Mouse (Mus musculus) intestine, embryonic 16.5 days (tissue): ENCODE measurements around the gene Alpk1. TPM values are rescaled to one million over a fixed set of nuclear protein-coding genes. Genes with fewer than 3 reads are reported as not detected.

ENCODE experiments used
- ATAC-seq: fragments of 200-750 bp; cut with Nextera tagmentation; 2 replicates; pipeline ENCODE4 v1.8.0; 2017; ENCODE audit warnings: moderate TSS enrichment, moderate library complexity
- H3K27ac ChIP-seq: fragments of 300-500 bp; sonication (generic); 2 replicates; pipeline ENCODE4 v1.5.1; 2014; ENCODE audit warnings: mild to moderate bottlenecking, low read length
- H3K27me3 ChIP-seq: fragments of 300-500 bp; sonication (generic); replicated peaks from 2 replicates; pipeline ENCODE4 v1.6.1; 2014; ENCODE audit warnings: low read length, control low read depth, mixed read lengths; ENCODE audit not compliant: control insufficient read depth, insufficient read depth
- H3K36me3 ChIP-seq: fragments of 300-500 bp; sonication (generic); 2 replicates; pipeline ENCODE4 v1.6.1; 2014; ENCODE audit warnings: low read length, control low read depth; ENCODE audit not compliant: control insufficient read depth, insufficient read depth
- H3K4me1 ChIP-seq: fragments of 300-500 bp; sonication (generic); 2 replicates; pipeline ENCODE4 v1.6.1; 2014; ENCODE audit warnings: low read length, control low read depth, mixed read lengths; ENCODE audit not compliant: control insufficient read depth, insufficient read depth
- H3K4me2 ChIP-seq: fragments of 300-500 bp; sonication (generic); 2 replicates; pipeline ENCODE4 v1.6.1; 2014; ENCODE audit warnings: low read depth, low read length, control low read depth
- H3K4me3 ChIP-seq: fragments of 300-500 bp; sonication (generic); 2 replicates; pipeline ENCODE4 v1.5.1; 2014; ENCODE audit warnings: mild to moderate bottlenecking, low read length
- H3K9ac ChIP-seq: fragments of 300-500 bp; sonication (generic); 2 replicates; pipeline ENCODE4 v1.6.1; 2014; ENCODE audit warnings: low read depth, low read length
- H3K9me3 ChIP-seq: fragments of 300-500 bp; sonication (generic); 2 replicates; pipeline ENCODE4 v1.6.1; 2016; ENCODE audit warnings: low read length, control low read depth; ENCODE audit not compliant: control insufficient read depth
- WGBS: fragments of 180-500 bp; shearing (Covaris S2); extraction: QIAGEN DNeasy Blood & Tissue Kit; methylation state at CpG from one replicate; pipeline ENCODE4 v1.1.7; 2014; 5-methylcytosine and 5-hydroxymethylcytosine counted together
- polyA plus RNA-seq: library from polyadenylated mRNA; unstranded; fragments of >200 nt; fragmentation: Nextera tagmentation; extraction: Ambion mirVana; gene quantifications from 2 replicates; pipeline ENCODE4 v1.2.1, GENCODE M21; 2015

Alpk1 gene
- polyA plus RNA-seq, 1 experiment from 2014 or later: 1.6 TPM

GRCm38 (mm10) chr3:127707089-127707485 is 73.2 kb downstream of the Alpk1 start:
- Histone ChIP-seq H3K4me2 (no peak overlapping the region), H3K9ac (no peak overlapping the region), H3K9me3 (no peaks in the 10 kb centered on the region), H3K27ac (no peak overlapping the region), H3K4me3 (no peak overlapping the region), H3K4me1 (no peaks in the 10 kb centered on the region), H3K36me3 (no peaks in the 10 kb centered on the region), H3K27me3 (no peaks in the 10 kb centered on the region)
- 74% methylated on average over 5 of the region's 5 CpGs for WGBS
- no peak for ATAC-seq

- Histone ChIP-seq H3K27ac (no peak overlapping the region), H3K4me1 (no peaks in the 10 kb centered on the region), H3K4me2 (peak overlapping the region; percentile 37), H3K9ac (no peak overlapping the region), H3K27me3 (no peaks in the 10 kb centered on the region), H3K9me3 (no peaks in the 10 kb centered on the region), H3K36me3 (no peaks in the 10 kb centered on the region), H3K4me3 (no peak overlapping the region)
- no peak for ATAC-seq
- 68% methylated on average over 8 of the region's 8 CpGs for WGBS
These were observed 73.8 kb downstream of the Alpk1 start for GRCm38 (mm10) chr3:127706445-127707088.

- Histone ChIP-seq H3K9me3 (no peaks in the 10 kb centered on the region), H3K9ac (no peak overlapping the region), H3K27ac (no peak overlapping the region), H3K36me3 (no peaks in the 10 kb centered on the region), H3K4me1 (no peaks in the 10 kb centered on the region), H3K4me2 (peak overlapping the region; percentile 37), H3K4me3 (peak overlapping the region; percentile 2; the same call in 1 of the 2 replicates), H3K27me3 (no peaks in the 10 kb centered on the region)
- 22% methylated on average over 30 of the region's 30 CpGs for WGBS
- 0 out of 2 replicates have a peak, but pooled peaks have one; percentile 18 for ATAC-seq
These were observed 74.5 kb downstream of the Alpk1 start for GRCm38 (mm10) chr3:127705515-127706444.

GRCm38 (mm10) chr3:127705139-127705514 is 75.2 kb downstream of the Alpk1 start:
- no peak for ATAC-seq
- no peaks in the 10 kb centered on the region for H3K4me1 ChIP-seq
- H3K27ac ChIP-seq: no peak overlapping the region
- H3K9me3 ChIP-seq: no peaks in the 10 kb centered on the region
- no peak overlapping the region for H3K9ac ChIP-seq
- H3K4me3 ChIP-seq: peak overlapping the region; percentile 2; the same call in 1 of the 2 replicates
- peak overlapping the region; percentile 37 for H3K4me2 ChIP-seq
- no peaks in the 10 kb centered on the region for H3K27me3 ChIP-seq
- H3K36me3 ChIP-seq: no peaks in the 10 kb centered on the region
- WGBS: 65% methylated on average over 11 of the region's 11 CpGs

- Histone ChIP-seq H3K9me3 (no peaks in the 10 kb centered on the region), H3K4me2 (no peak overlapping the region), H3K9ac (no peak overlapping the region), H3K36me3 (no peaks in the 10 kb centered on the region), H3K4me3 (no peak overlapping the region), H3K27ac (no peak overlapping the region), H3K4me1 (no peaks in the 10 kb centered on the region), H3K27me3 (peaks cover 5% of the 10 kb centered on the region)
- ATAC-seq: no peak
- 57% methylated on average over 4 of the region's 4 CpGs for WGBS
These were observed 79.0 kb downstream of the Alpk1 start for GRCm38 (mm10) chr3:127701196-127701825.

DNA sequence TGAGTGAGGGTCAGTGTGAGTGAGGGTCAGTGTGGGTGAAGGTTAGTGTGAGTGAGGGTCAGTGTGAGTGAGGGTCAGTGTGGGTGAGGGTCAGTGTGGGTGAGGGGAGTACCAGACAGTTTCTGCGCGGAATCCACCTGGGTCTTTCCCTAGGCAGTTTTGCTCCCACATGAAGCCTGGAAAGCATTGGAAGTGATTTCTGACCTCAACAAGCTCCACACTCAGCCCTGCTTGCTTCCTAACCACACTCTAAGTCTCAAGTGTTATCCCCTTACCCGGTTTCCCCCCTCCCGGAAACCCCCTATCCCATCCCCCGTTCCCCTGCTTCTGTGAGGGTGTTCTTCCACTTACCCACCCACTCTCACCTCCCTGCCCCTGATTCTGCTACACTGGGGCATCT is 81.7 kb downstream of the Alpk1 start:
- Histone ChIP-seq H3K9me3 (no peaks in the 10 kb centered on the region), H3K4me2 (no peak overlapping the region), H3K36me3 (no peaks in the 10 kb centered on the region), H3K27me3 (peaks cover 11% of the 10 kb centered on the region), H3K27ac (no peak overlapping the region), H3K4me3 (no peak overlapping the region), H3K9ac (no peak overlapping the region), H3K4me1 (no peaks in the 10 kb centered on the region)
- no peak for ATAC-seq
- WGBS: 82% methylated on average over 5 of the region's 5 CpGs

- Histone ChIP-seq H3K9ac (no peak overlapping the region), H3K36me3 (no peaks in the 10 kb centered on the region), H3K4me2 (no peak overlapping the region), H3K4me1 (no peaks in the 10 kb centered on the region), H3K9me3 (no peaks in the 10 kb centered on the region), H3K27ac (no peak overlapping the region), H3K27me3 (peaks cover 11% of the 10 kb centered on the region), H3K4me3 (no peak overlapping the region)
- WGBS: 64% methylated on average over 11 of the region's 11 CpGs
- 0 out of 2 replicates have a peak, but pooled peaks have one; percentile 33 for ATAC-seq
These were observed 83.8 kb downstream of the Alpk1 start for GRCm38 (mm10) chr3:127696541-127696940.

DNA sequence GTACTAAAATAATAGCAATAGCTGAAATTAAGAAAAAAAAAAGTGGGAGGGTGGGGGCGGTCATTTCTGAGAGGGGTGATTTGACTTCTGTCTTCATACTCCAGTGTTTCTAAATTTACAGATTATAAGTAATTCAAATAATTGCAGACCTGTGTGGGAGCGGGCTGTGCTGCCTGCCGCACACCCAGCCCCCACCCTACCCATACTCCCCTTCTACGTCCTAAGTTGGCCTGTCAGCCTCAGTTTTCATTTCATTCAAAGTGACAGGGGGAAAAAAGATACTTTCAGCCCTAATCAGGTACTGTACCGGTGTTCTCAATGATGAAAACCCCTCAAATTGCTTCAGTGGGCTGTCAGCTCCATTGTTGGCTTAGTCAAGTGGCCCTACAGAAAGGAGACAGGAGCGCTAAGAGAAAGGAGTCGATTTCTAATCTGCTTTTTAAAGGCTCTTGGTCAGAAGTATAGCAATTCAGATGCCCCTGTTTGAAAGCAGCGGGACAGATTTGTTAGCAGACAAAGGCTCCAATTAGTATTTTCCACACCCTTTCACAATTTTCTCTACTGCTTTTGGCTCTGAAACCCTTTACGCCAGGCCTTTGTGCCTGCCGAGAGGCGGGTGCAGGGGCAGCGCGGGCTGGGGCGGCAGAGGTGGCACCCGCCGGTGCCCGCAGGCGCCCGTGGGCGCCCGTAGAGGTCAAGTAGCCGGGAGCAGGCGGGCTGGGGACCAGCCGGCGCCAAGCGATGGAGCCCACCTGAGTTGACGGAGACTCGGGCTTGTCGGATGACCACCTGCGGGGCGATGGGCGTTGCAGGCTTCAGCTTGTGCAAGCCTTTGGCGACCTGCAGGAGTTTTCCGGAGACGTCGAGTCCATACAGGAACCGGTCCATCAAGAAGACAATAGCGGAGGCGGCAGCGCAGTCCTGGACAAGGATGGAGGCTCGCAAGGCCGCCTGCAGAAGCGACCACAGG is 85.2 kb downstream of the Alpk1 start:
- no peak overlapping the region for H3K27ac ChIP-seq
- no peaks in the 10 kb centered on the region for H3K4me1 ChIP-seq
- peak overlapping the region; percentile 13; the same call in 1 of the 2 replicates for H3K4me3 ChIP-seq
- H3K27me3 ChIP-seq: peaks cover 11% of the 10 kb centered on the region
- no peaks in the 10 kb centered on the region for H3K36me3 ChIP-seq
- no peaks in the 10 kb centered on the region for H3K9me3 ChIP-seq
- 0 out of 2 replicates have a peak overlapping the region, but pooled peaks have one; percentile 17 for H3K4me2 ChIP-seq
- WGBS: 25% methylated on average over 43 of the region's 43 CpGs
- no peak for ATAC-seq
- no peak overlapping the region for H3K9ac ChIP-seq
